Mouse (Mus musculus): Measurements from ENCODE around the gene Mrap2. TPM values are rescaled to one million over a fixed set of nuclear protein-coding genes. Genes with fewer than 3 reads are reported as not detected.

The Mrap2 gene
- polyA plus RNA-seq, 1 experiment: not detected

- Histone ChIP-seq H3K4me3 (ENCODE audit: insufficient read depth, low read depth, low read length) (no peak overlapping the region), H3K4me1 (ENCODE audit: control insufficient read depth, insufficient read depth, low read length) (no peaks in the 10 kb centered on the region), H3K27ac (ENCODE audit: insufficient read depth, low read depth, low read length) (no peak overlapping the region)
- TF ChIP-seq POLR2A (IDR thresholded peaks at IDR 0.05; ENCODE audit: insufficient read depth, low read depth, low read length): no peak
- no peak for TF ChIP-seq CTCF (IDR thresholded peaks at IDR 0.05; ENCODE audit: insufficient read depth, low read depth, low read length)
- WGBS: 94% methylated on average over 5 of the region's 5 CpGs
These were observed 56.3 kb downstream of the Mrap2 start for GRCm38 (mm10) chr9:87200426-87200825.

GRCm38 (mm10) chr9:87200919-87201318 is 56.8 kb downstream of the Mrap2 start:
- WGBS: 95% methylated on average over 4 of the region's 4 CpGs
- no peaks in the 10 kb centered on the region for H3K4me1 ChIP-seq (ENCODE audit: control insufficient read depth, insufficient read depth, low read length)
- no peak overlapping the region for H3K4me3 ChIP-seq (ENCODE audit: insufficient read depth, low read depth, low read length)
- no peak overlapping the region for H3K27ac ChIP-seq (ENCODE audit: insufficient read depth, low read depth, low read length)
- TF ChIP-seq CTCF (IDR thresholded peaks at IDR 0.05; ENCODE audit: insufficient read depth, low read depth, low read length): no peak
- TF ChIP-seq POLR2A (IDR thresholded peaks at IDR 0.05; ENCODE audit: insufficient read depth, low read depth, low read length): no peak

GRCm38 (mm10) chr9:87202431-87202830 is 58.3 kb downstream of the Mrap2 start:
- TF ChIP-seq CTCF (IDR thresholded peaks at IDR 0.05; ENCODE audit: insufficient read depth, low read depth, low read length): no peak
- TF ChIP-seq POLR2A (IDR thresholded peaks at IDR 0.05; ENCODE audit: insufficient read depth, low read depth, low read length): no peak
- WGBS: 78% methylated on average over 6 of the region's 6 CpGs
- H3K27ac ChIP-seq (ENCODE audit: insufficient read depth, low read depth, low read length): no peak overlapping the region
- H3K4me3 ChIP-seq (ENCODE audit: insufficient read depth, low read depth, low read length): no peak overlapping the region
- no peaks in the 10 kb centered on the region for H3K4me1 ChIP-seq (ENCODE audit: control insufficient read depth, insufficient read depth, low read length)

- TF ChIP-seq POLR2A (IDR thresholded peaks at IDR 0.05; ENCODE audit: insufficient read depth, low read depth, low read length): no peak
- no peak for TF ChIP-seq CTCF (IDR thresholded peaks at IDR 0.05; ENCODE audit: insufficient read depth, low read depth, low read length)
- H3K4me1 ChIP-seq (ENCODE audit: control insufficient read depth, insufficient read depth, low read length): no peaks in the 10 kb centered on the region
- 93% methylated on average over 9 of the region's 9 CpGs for WGBS
- no peak overlapping the region for H3K27ac ChIP-seq (ENCODE audit: insufficient read depth, low read depth, low read length)
- no peak overlapping the region for H3K4me3 ChIP-seq (ENCODE audit: insufficient read depth, low read depth, low read length)
These were observed 66.8 kb downstream of the Mrap2 start for GRCm38 (mm10) chr9:87210830-87211339.

- H3K4me3 ChIP-seq (ENCODE audit: insufficient read depth, low read depth, low read length): no peak overlapping the region
- no peak for TF ChIP-seq POLR2A (IDR thresholded peaks at IDR 0.05; ENCODE audit: insufficient read depth, low read depth, low read length)
- no peak overlapping the region for H3K27ac ChIP-seq (ENCODE audit: insufficient read depth, low read depth, low read length)
- H3K4me1 ChIP-seq (ENCODE audit: control insufficient read depth, insufficient read depth, low read length): no peaks in the 10 kb centered on the region
- 93% methylated on average over 4 of the region's 4 CpGs for WGBS
These were observed 69.1 kb downstream of the Mrap2 start for GRCm38 (mm10) chr9:87213204-87213603.

Other genes starting within 250 kb of the Mrap2 start
- not detected in 2 replicates for gene Ripply2, start 128.8 kb upstream of the Mrap2 start, polyA plus RNA-seq (2012; ENCODE audit: insufficient read depth, insufficient read length, low replicate concordance, missing spikeins)
- gene Cyb5r4, start 122.3 kb upstream of the Mrap2 start, polyA plus RNA-seq (2012; ENCODE audit: insufficient read depth, insufficient read length, low replicate concordance, missing spikeins): not detected in 2 replicates
- not detected in 2 replicates for gene Cep162, start 111.2 kb downstream of the Mrap2 start, polyA plus RNA-seq (2012; ENCODE audit: insufficient read depth, insufficient read length, low replicate concordance, missing spikeins)

Data from olfactory bulb, adult 2 months (tissue).